Mouse (Mus musculus) erythroblast, adult 5-6 weeks (primary cell): Measurements from ENCODE around the gene 2810408A11Rik. TPM values are rescaled to one million over a fixed set of nuclear protein-coding genes. Genes with fewer than 3 reads are reported as not detected.

Experiments
- ATAC-seq: replicated peaks from 2 replicates; pipeline ENCODE4 v1.8.0; 2016; ENCODE audit warnings: moderate number of reproducible peaks, mild to moderate bottlenecking, moderate TSS enrichment, inconsistent platforms; ENCODE audit not compliant: poor library complexity, low FRiP score, severe bottlenecking
- total RNA-seq, 2 experiments: library from RNA; stranded (forward) in 1 of 2; stranded (reverse) in 1 of 2; fragments of 150-400 nt in 1 of 2; fragments of 200-764, 138-1000 nt in 1 of 2; gene quantifications; 2 replicates each; pipeline versions ENCODE4 v1.2.3 to v1.2.4; 2015 to 2017; ENCODE audit warnings: low replicate concordance in 2 of 2

Gene 2810408A11Rik
- total RNA-seq, 2 experiments from 2014 or later: 6.0 TPM; not detected in 1

GRCm38 (mm10) chr11:69914917-69915430 lies 14.2 kb upstream of the 2810408A11Rik start:
- ATAC-seq: no peak

- peak; percentile 11 for ATAC-seq
Measured at GRCm38 (mm10) chr11:69914372-69914764, 13.6 kb upstream of the 2810408A11Rik start.

- peak; percentile 79 for ATAC-seq
Measured at GRCm38 (mm10) chr11:69913554-69914371, 13.0 kb upstream of the 2810408A11Rik start, which contains the start of gene Gps2. Gene Gps2, plus strand, starts transcription at chr11:69913888.

GRCm38 (mm10) chr11:69912716-69913530 lies 12.1 kb upstream of the 2810408A11Rik start:
- no peak for ATAC-seq

GRCm38 (mm10) chr11:69911701-69912100 lies 10.9 kb upstream of the 2810408A11Rik start:
- ATAC-seq: no peak

- no peak for ATAC-seq
Measured at GRCm38 (mm10) chr11:69910781-69911560, 10.2 kb upstream of the 2810408A11Rik start.

GRCm38 (mm10) chr11:69910177-69910576 lies 9.4 kb upstream of the 2810408A11Rik start:
- ATAC-seq: no peak

GRCm38 (mm10) chr11:69909174-69909573 lies 8.4 kb upstream of the 2810408A11Rik start:
- ATAC-seq: no peak

GRCm38 (mm10) chr11:69908645-69909044 lies 7.9 kb upstream of the 2810408A11Rik start:
- ATAC-seq: no peak

GRCm38 (mm10) chr11:69904311-69904710 lies 3.5 kb upstream of the 2810408A11Rik start:
- ATAC-seq: no peak

GRCm38 (mm10) chr11:69902972-69903371 lies 2.2 kb upstream of the 2810408A11Rik start:
- no peak for ATAC-seq

- ATAC-seq: 0 out of 2 replicates have a peak, but pooled peaks have one; percentile 5
Measured at GRCm38 (mm10) chr11:69901993-69902392, 1.2 kb upstream of the 2810408A11Rik start.

GRCm38 (mm10) chr11:69901406-69901846 lies 639 bp upstream of the 2810408A11Rik start:
- ATAC-seq: peak; percentile 66

- ATAC-seq: no peak
Measured at GRCm38 (mm10) chr11:69899870-69900269, 917 bp downstream of the 2810408A11Rik start.

GRCm38 (mm10) chr11:69895291-69895690 lies 5.5 kb downstream of the 2810408A11Rik start, which contains the start of gene Acap1:
Gene Acap1, minus strand, starts transcription at chr11:69895539.
- ATAC-seq: no peak

- no peak for ATAC-seq
Measured at GRCm38 (mm10) chr11:69894671-69895070, 6.1 kb downstream of the 2810408A11Rik start.

GRCm38 (mm10) chr11:69891482-69891881 lies 9.3 kb downstream of the 2810408A11Rik start:
- peak; percentile 62 for ATAC-seq

- peak; percentile 73 for ATAC-seq
Measured at GRCm38 (mm10) chr11:69886907-69887635, 13.7 kb downstream of the 2810408A11Rik start.

- no peak for ATAC-seq
Measured at GRCm38 (mm10) chr11:69884663-69885062, 16.1 kb downstream of the 2810408A11Rik start.
